Mouse (Mus musculus) brain, embryonic 14.5 days (tissue): Measurements from ENCODE around the gene Fgf8.

Source experiments
- CTCF ChIP-seq: fragments of 200-500 bp; IDR thresholded peaks from 2 replicates; pipeline ENCODE4 v1.5.1; 2012; ENCODE audit warnings: inconsistent platforms, mild to moderate bottlenecking, moderate library complexity, borderline replicate concordance; ENCODE audit not compliant: insufficient read depth, insufficient read length; ENCODE audit errors: extremely low read depth
- POLR2A ChIP-seq: fragments of 200-500 bp; IDR thresholded peaks from 2 replicates; pipeline ENCODE4 v1.6.1; 2012; ENCODE audit warnings: mild to moderate bottlenecking, inconsistent platforms, borderline replicate concordance; ENCODE audit not compliant: poor library complexity, insufficient read depth, insufficient read length, severe bottlenecking; ENCODE audit errors: extremely low read depth

DNA sequence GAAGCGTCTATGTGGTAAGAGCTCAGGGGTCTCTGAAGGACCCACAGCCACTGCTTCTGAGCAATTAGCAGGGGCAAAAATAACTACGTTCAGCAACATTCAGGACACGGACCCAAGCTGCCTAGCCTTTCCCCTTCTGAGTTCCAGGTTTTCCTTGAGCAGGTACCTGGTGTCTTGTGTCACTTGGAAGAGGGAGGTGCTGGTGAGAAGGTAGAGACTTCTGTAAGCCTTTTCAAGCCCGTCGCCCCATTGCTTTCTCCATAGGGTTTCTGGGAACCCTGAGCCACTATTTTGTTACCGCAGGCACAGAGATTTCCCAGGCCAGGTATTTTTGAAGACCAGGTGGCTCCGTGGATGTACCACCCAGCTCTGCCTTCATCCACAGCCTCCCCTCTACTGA is 904 bp upstream of the Fgf8 start:
- TF ChIP-seq CTCF = no peak
- no peak for TF ChIP-seq POLR2A
